Mouse (Mus musculus) liver, adult 2 months (tissue): ENCODE results near the gene Scgb1b27.
"Not testable (repeated sequence)": the region's sequence is repeated elsewhere in the genome, so short reads cannot be mapped to it uniquely, and the experiment has no call there.

Experiments
- CTCF ChIP-seq: fragments of 200-500 bp; IDR thresholded peaks from 2 replicates; pipeline ENCODE4 v1.5.1; 2011; ENCODE audit warnings: low read depth, low read length, control low read depth
- POLR2A ChIP-seq: fragments of 200-500 bp; IDR thresholded peaks from 2 replicates; pipeline ENCODE4 v1.6.1; 2011; ENCODE audit warnings: low read length, control low read depth; ENCODE audit not compliant: insufficient read depth; ENCODE audit errors: extremely low read depth

- TF ChIP-seq CTCF, POLR2A: not testable (repeated sequence)
Measured at GRCm38 (mm10) chr7:34021183-34021582, at the start of gene Scgb1b27.
